11 mouse cellular contexts compared by ENCODE assay signal in the genomic region with DNA sequence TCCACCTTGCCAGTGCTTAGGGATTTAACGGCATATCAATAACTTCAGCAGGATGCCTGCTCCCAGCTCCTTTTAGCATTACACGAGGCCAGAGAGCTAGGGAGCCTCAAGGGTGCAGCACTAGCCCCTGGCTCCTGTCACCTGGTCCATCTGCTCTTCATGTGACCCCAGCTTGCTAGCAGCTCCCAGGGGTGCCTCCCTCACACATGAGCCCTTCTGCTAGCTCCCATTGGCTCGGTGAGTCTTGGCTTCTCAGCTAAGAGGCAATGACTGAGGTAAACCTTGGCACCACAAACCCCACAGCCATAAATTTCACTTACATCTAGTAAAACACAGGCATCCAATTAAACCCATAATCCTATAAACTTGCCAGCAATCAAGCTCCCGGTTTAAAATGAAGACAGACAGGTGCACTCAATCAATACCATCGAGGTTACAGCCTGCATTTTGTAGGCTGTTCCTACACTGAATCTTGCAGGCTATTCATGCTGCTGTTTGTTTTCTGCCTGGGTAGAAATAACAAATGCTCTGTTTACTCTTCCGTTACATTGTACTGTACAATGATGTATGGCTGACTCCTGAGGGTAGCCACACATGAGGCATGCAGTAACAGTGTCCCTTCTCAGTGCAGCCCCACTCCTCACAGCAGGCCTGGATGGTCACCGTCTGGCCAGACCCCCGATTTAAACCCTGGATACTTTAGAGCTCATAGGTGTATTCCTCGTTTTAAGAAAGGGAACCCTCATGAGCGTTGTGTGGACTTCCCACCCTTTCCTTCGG.
A peak's percentile ranks its signal among the peaks of the same experiment; 100 is the strongest.
DNase-seq lines count a peak whose midpoint lies in the region; ATAC-seq and TF ChIP-seq lines count a peak whose summit lies in the region.
"Had no signal": no experiment of that assay in that cellular context is flagged by ENCODE, and none has a peak within 500 bp of the region (broad histone marks: within the 10 kb centered on the region; RNA-seq: fewer than 3 reads in every experiment).

No protein-coding gene starts in this region.

- no peaks in the 10 kb centered on the region for H3K36me3 ChIP-seq in forebrain, embryonic 13.5 days (ENCODE audit: poor library complexity, severe bottlenecking)
- H3K36me3 ChIP-seq in forebrain, postnatal 0 days (ENCODE audit: insufficient read depth) = no peaks in the 10 kb centered on the region
- no peaks in the 10 kb centered on the region for H3K36me3 ChIP-seq in hindbrain, embryonic 12.5 days
- no peaks in the 10 kb centered on the region for H3K36me3 ChIP-seq in limb, embryonic 14.5 days (ENCODE audit: control insufficient read depth, insufficient read depth, low read length)
- H3K36me3 ChIP-seq: G1E had no signal

- peaks cover 14% of the 10 kb centered on the region for H3K4me1 ChIP-seq in forebrain, embryonic 13.5 days
- no peaks in the 10 kb centered on the region for H3K4me1 ChIP-seq in forebrain, postnatal 0 days (ENCODE audit: insufficient read depth)
- peaks cover 8% of the 10 kb centered on the region; the same call in 1 of the 2 replicates for H3K4me1 ChIP-seq in hindbrain, embryonic 12.5 days
- peaks cover 13% of the 10 kb centered on the region; the same call in 1 of the 2 replicates for H3K4me1 ChIP-seq in limb, embryonic 14.5 days (ENCODE audit: control insufficient read depth, insufficient read depth, low read length)

- H3K27ac ChIP-seq in forebrain, embryonic 13.5 days = no peak overlapping the region
- H3K27ac ChIP-seq in forebrain, postnatal 0 days (ENCODE audit: low read depth, low read length) = no peak overlapping the region
- peak overlapping the region; percentile 6; the same call in 1 of the 2 replicates for H3K27ac ChIP-seq in hindbrain, embryonic 12.5 days
- no peak overlapping the region for H3K27ac ChIP-seq in limb, embryonic 14.5 days (replicated peaks; ENCODE audit: low read depth, low read length)

- no peak for TF ChIP-seq POLR2A in limb, embryonic 14.5 days (IDR thresholded peaks at IDR 0.05; ENCODE audit: borderline replicate concordance, extremely low read depth, insufficient read depth, insufficient read length)

- TF ChIP-seq CTCF in forebrain, postnatal 0 days (IDR thresholded peaks at IDR 0.05; ENCODE audit: low read depth) = no peak

- no peak for DNase-seq in forebrain, postnatal 0 days
- DNase-seq in NIH3T3 (ENCODE audit: low read depth) = peak; percentile 29
- DNase-seq in limb, embryonic 14.5 days (ENCODE audit: low spot score) = peak; percentile 36
- DNase-seq in embryo, embryonic 10 days (ENCODE audit: low spot score) = no peak
- DNase-seq: heart, postnatal 36 days; kidney, adult 18-20 months; lung, adult 2 months had no signal

- 52% methylated on average over 11 of the region's 11 CpGs for WGBS in forebrain, embryonic 13.5 days
- 50% methylated on average over 11 of the region's 11 CpGs for WGBS in forebrain, postnatal 0 days
- WGBS in hindbrain, embryonic 12.5 days = 66% methylated on average over 11 of the region's 11 CpGs
- 30% methylated on average over 11 of the region's 11 CpGs for WGBS in limb, embryonic 14.5 days

- no peak overlapping the region for H3K4me3 ChIP-seq in forebrain, embryonic 13.5 days
- no peak overlapping the region for H3K4me3 ChIP-seq in forebrain, postnatal 0 days (ENCODE audit: low read depth, low read length)
- H3K4me3 ChIP-seq in hindbrain, embryonic 12.5 days = no peak overlapping the region
- H3K4me3 ChIP-seq in limb, embryonic 14.5 days (replicated peaks; ENCODE audit: low read length) = no peak overlapping the region

- H3K9me3 ChIP-seq in forebrain, embryonic 13.5 days (replicated peaks) = no peaks in the 10 kb centered on the region
- H3K9me3 ChIP-seq in forebrain, postnatal 0 days (ENCODE audit: low read length) = no peaks in the 10 kb centered on the region
- H3K9me3 ChIP-seq in hindbrain, embryonic 12.5 days (replicated peaks) = no peaks in the 10 kb centered on the region
- no peaks in the 10 kb centered on the region for H3K9me3 ChIP-seq in limb, embryonic 14.5 days (ENCODE audit: control insufficient read depth, low read length)
- H3K9me3 ChIP-seq: G1E had no signal

- ATAC-seq in forebrain, embryonic 13.5 days = peak; percentile 55; the same call in 1 of the 2 replicates
- ATAC-seq in forebrain, postnatal 0 days = no peak
- peak; percentile 48; the same call in 1 of the 2 replicates for ATAC-seq in hindbrain, embryonic 12.5 days (ENCODE audit: low FRiP score)
- ATAC-seq in limb, embryonic 14.5 days (ENCODE audit: low FRiP score, low read depth) = peak; percentile 55; the same call in 1 of the 2 replicates
- ATAC-seq in cerebellum, adult (ENCODE audit: insufficient number of reproducible peaks, low FRiP score, low TSS enrichment) = no peak

- H3K9ac ChIP-seq in forebrain, embryonic 13.5 days = no peak overlapping the region
- no peak overlapping the region for H3K9ac ChIP-seq in forebrain, postnatal 0 days
- H3K9ac ChIP-seq in hindbrain, embryonic 12.5 days = no peak overlapping the region
- H3K9ac ChIP-seq in limb, embryonic 14.5 days (ENCODE audit: low read depth, low read length, severe bottlenecking) = no peak overlapping the region

- no peaks in the 10 kb centered on the region for H3K27me3 ChIP-seq in forebrain, embryonic 13.5 days
- no peaks in the 10 kb centered on the region for H3K27me3 ChIP-seq in forebrain, postnatal 0 days (ENCODE audit: insufficient read depth, low read length)
- H3K27me3 ChIP-seq in hindbrain, embryonic 12.5 days = no peaks in the 10 kb centered on the region
- no peaks in the 10 kb centered on the region for H3K27me3 ChIP-seq in limb, embryonic 14.5 days (ENCODE audit: control insufficient read depth, insufficient read depth, low read length)

- H3K4me2 ChIP-seq in forebrain, embryonic 13.5 days = no peak overlapping the region
- no peak overlapping the region for H3K4me2 ChIP-seq in forebrain, postnatal 0 days (ENCODE audit: low read depth)
- H3K4me2 ChIP-seq in hindbrain, embryonic 12.5 days (replicated peaks) = no peak overlapping the region
- no peak overlapping the region for H3K4me2 ChIP-seq in limb, embryonic 14.5 days (replicated peaks; ENCODE audit: low read depth, low read length, severe bottlenecking)

Comparison
In these comparisons a context has a peak if more than half of its experiments do, and no peak if none do; other contexts are left out.
1. ATAC-seq: peak in forebrain, embryonic 13.5 days (single experiment), hindbrain, embryonic 12.5 days (single experiment) and limb, embryonic 14.5 days (single experiment); none in forebrain, postnatal 0 days (single experiment) and cerebellum, adult (single experiment).
2. DNase-seq: peak in NIH3T3 (single experiment) and limb, embryonic 14.5 days (single experiment); none in forebrain, postnatal 0 days (single experiment) and embryo, embryonic 10 days (single experiment).